Mouse (Mus musculus) erythroblast, embryonic 14.5 days (primary cell): ENCODE results near the gene Atxn1. TPM values are rescaled to one million over a fixed set of nuclear protein-coding genes. Genes with fewer than 3 reads are reported as not detected.

Experiments
- H3K27me3 ChIP-seq: 2 replicates; pipeline ENCODE4 v1.6.1; 2012; ENCODE audit warnings: inconsistent platforms; ENCODE audit not compliant: control insufficient read depth
- H3K36me3 ChIP-seq: 2 replicates; pipeline ENCODE4 v1.6.1; 2012; ENCODE audit warnings: mild to moderate bottlenecking, inconsistent platforms; ENCODE audit not compliant: control insufficient read depth
- H3K4me1 ChIP-seq: 2 replicates; pipeline ENCODE4 v1.6.1; 2012; ENCODE audit warnings: inconsistent platforms; ENCODE audit not compliant: control insufficient read depth
- H3K4me3 ChIP-seq: replicated peaks from 2 replicates; pipeline ENCODE3; 2012; ENCODE audit warnings: moderate library complexity, mild to moderate bottlenecking, inconsistent platforms
- H3K9me3 ChIP-seq: 2 replicates; pipeline ENCODE4 v1.6.1; 2012; ENCODE audit warnings: low read length, inconsistent platforms, mixed read lengths; ENCODE audit not compliant: control insufficient read depth
- GATA1 ChIP-seq: IDR thresholded peaks from 2 replicates; pipeline ENCODE4 v1.6.1; 2012; ENCODE audit warnings: low read length, inconsistent platforms, mixed read lengths
- TAL1 ChIP-seq: IDR thresholded peaks from 3 replicates; pipeline ENCODE4 v1.6.1; 2012; ENCODE audit warnings: low read length, inconsistent platforms, mixed read lengths
- polyA plus RNA-seq: library from polyadenylated mRNA; stranded (reverse); fragments of >175 nt; gene quantifications from 2 replicates; pipeline ENCODE4 v1.2.3, GENCODE M21; 2012

The Atxn1 gene
- polyA plus RNA-seq, 1 experiment: 0.01 TPM

DNA sequence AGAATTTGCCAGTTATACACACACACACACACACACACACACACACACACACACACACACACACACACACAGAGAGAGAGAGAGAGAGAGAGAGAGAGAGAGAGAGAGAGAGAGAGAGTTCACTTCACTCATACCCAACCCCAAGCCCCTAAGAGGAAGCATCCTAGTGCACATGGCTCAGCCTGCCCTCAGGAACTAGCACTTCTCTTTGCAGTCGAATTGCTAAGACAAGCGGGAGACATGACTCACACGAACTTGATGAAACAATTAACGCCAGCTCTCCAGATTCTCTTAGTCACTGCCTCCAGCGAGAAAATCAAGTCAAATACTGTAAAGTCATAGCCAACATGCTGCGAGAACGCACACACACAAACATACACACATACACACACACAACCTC lies 53.0 kb downstream of the Atxn1 start:
- no peaks in the 10 kb centered on the region for H3K36me3 ChIP-seq
- H3K9me3 ChIP-seq: no peaks in the 10 kb centered on the region
- peaks cover 16% of the 10 kb centered on the region for H3K4me1 ChIP-seq
- no peaks in the 10 kb centered on the region for H3K27me3 ChIP-seq
- H3K4me3 ChIP-seq: no peak overlapping the region
- TF ChIP-seq TAL1 (no peak), GATA1 (no peak)

DNA sequence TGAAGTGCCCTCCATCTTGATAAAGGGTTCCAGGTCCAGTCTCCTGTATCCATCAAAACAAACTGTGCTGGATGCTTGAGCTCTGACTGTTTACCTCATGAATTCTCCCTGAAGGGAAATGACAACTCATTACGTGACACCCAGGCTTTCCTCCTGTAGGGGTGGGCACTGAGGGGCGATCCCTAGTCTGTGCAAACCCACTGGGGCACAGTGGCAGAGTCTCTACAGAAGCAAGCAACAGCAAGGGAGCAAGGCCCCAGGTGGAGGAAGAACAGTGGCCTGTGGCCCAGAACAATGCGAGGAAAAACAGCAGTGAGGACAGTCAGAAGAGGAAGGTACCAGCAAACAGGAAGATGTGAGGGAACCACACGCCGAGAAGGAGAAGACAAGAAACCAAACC lies 53.7 kb downstream of the Atxn1 start:
- no peak for TF ChIP-seq GATA1
- TF ChIP-seq TAL1: no peak
- Histone ChIP-seq H3K36me3 (no peaks in the 10 kb centered on the region), H3K27me3 (no peaks in the 10 kb centered on the region), H3K4me3 (no peak overlapping the region), H3K9me3 (no peaks in the 10 kb centered on the region), H3K4me1 (peaks cover 14% of the 10 kb centered on the region)

DNA sequence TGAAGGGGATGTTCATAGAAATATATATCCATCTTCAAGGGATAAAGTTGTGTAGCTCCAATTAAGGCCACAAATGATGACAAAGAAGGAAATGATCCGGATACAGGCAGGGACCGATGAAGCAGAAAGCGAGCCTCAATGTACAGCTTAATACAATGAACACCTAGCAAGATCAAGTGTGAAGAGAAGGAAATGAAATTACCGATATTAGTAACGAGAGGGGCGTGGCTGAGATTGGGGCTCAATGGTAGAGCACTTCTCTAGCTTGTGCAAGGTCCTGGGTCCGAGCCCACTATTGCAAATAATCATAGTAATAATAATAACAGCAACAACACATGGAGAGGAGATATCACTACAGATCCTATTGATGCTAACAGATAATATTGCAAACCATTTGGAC lies 54.5 kb downstream of the Atxn1 start:
- Histone ChIP-seq H3K9me3 (no peaks in the 10 kb centered on the region), H3K4me1 (peaks cover 16% of the 10 kb centered on the region), H3K36me3 (no peaks in the 10 kb centered on the region), H3K4me3 (no peak overlapping the region), H3K27me3 (no peaks in the 10 kb centered on the region)
- no peak for TF ChIP-seq GATA1
- no peak for TF ChIP-seq TAL1

DNA sequence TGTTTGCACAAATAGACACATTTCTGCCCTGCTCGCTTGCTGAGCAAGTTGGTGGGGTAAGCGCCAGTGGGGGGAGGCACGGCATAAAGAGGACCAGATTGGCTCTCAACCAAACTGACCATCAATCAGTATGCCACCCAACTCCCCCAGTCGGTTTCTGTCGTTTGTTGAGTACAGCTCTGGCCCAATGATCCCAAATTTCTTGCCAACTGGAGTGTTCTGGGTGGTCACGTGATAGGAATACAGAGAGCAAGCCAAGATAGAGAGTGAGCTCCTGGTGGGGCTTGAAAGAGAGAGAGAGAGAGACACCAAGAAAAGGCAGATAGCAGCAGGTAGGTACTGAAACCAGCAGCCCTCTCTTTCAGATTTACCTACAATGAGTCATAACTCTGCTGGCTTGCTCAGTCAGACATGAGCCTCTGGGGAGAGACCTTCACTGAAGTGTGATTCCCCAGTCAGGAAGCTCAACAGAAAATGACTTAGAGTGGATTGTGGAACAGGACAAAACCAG lies 57.6 kb downstream of the Atxn1 start:
- TF ChIP-seq GATA1 (no peak), TAL1 (no peak)
- Histone ChIP-seq H3K4me1 (peaks cover 39% of the 10 kb centered on the region), H3K4me3 (no peak overlapping the region), H3K27me3 (no peaks in the 10 kb centered on the region), H3K36me3 (no peaks in the 10 kb centered on the region), H3K9me3 (no peaks in the 10 kb centered on the region)

DNA sequence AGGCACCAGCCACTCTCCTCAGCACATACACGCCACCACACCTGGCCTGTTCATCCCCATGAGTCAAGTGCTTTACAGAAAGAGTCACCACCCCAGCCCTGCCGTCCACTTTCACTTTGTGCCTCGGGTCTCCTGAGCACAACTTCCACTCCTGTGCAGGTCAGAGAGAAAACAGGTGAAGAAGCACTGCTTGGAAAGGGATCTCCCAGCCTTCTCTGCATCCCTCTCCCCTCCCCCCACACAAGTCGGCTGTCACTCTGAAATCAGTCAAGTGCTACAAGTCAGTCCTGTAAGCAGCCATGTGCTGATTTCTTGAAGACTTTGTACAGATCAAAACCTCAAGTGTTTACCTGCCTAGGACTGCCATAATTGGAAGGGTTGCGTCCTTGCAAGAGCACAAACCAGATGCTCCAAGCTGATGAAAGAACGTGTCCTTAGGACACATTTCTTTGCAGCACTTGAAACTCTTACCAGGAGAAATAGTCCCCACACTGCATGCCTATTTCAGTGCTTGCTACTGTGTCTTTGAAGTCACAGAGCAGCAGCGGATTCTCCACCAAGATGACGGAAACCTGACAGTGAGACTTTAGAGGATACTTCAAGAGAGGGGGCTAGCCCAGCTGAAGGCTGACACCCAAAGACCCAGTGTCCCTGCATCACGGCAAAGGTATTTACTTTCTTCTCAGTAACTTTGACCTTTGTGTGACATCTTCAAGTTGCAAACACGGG lies 58.2 kb downstream of the Atxn1 start:
- no peaks in the 10 kb centered on the region for H3K9me3 ChIP-seq
- TF ChIP-seq GATA1 (no peak), TAL1 (no peak)
- H3K4me1 ChIP-seq: peaks cover 39% of the 10 kb centered on the region
- no peak overlapping the region for H3K4me3 ChIP-seq
- H3K27me3 ChIP-seq: no peaks in the 10 kb centered on the region
- H3K36me3 ChIP-seq: no peaks in the 10 kb centered on the region

GRCm38 (mm10) chr13:45904955-45905354 lies 59.9 kb downstream of the Atxn1 start:
- Histone ChIP-seq H3K4me1 (peaks cover 39% of the 10 kb centered on the region), H3K9me3 (no peaks in the 10 kb centered on the region), H3K27me3 (no peaks in the 10 kb centered on the region), H3K4me3 (no peak overlapping the region), H3K36me3 (no peaks in the 10 kb centered on the region)
- TF ChIP-seq GATA1 (no peak), TAL1 (no peak)

DNA sequence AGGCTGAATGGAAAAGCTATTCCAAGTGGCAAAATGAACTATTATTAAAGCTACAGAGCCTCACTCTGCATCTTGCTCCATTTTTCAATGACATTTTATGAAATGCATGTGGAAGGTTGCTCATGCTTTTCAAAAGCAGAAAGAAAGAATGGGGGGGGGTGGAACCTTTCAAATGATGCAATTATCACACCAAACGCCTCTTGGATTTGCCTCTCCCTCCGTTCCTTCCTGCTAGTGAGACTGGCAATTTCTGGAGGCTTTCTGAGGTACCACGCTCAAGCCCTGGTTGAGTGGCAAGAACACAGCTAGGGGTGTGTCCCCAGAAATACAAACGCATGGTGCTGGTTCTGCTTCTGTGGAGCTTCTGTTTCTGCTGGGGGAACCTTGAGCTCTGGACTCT lies 60.4 kb downstream of the Atxn1 start:
- H3K4me3 ChIP-seq: no peak overlapping the region
- no peaks in the 10 kb centered on the region for H3K36me3 ChIP-seq
- H3K9me3 ChIP-seq: no peaks in the 10 kb centered on the region
- peaks cover 39% of the 10 kb centered on the region for H3K4me1 ChIP-seq
- TF ChIP-seq TAL1 (no peak), GATA1 (no peak)
- H3K27me3 ChIP-seq: no peaks in the 10 kb centered on the region

GRCm38 (mm10) chr13:45903519-45904274 lies 61.1 kb downstream of the Atxn1 start:
- Histone ChIP-seq H3K4me3 (peak overlapping the region; percentile 32), H3K9me3 (no peaks in the 10 kb centered on the region), H3K4me1 (peaks cover 39% of the 10 kb centered on the region), H3K36me3 (no peaks in the 10 kb centered on the region), H3K27me3 (no peaks in the 10 kb centered on the region)
- TF ChIP-seq TAL1 (no peak), GATA1 (0 out of 2 replicates have a peak, but pooled peaks have one; percentile 18)

GRCm38 (mm10) chr13:45902457-45902856 lies 62.4 kb downstream of the Atxn1 start:
- Histone ChIP-seq H3K4me3 (no peak overlapping the region), H3K9me3 (no peaks in the 10 kb centered on the region), H3K4me1 (peaks cover 34% of the 10 kb centered on the region), H3K36me3 (no peaks in the 10 kb centered on the region), H3K27me3 (no peaks in the 10 kb centered on the region)
- TF ChIP-seq GATA1: no peak
- no peak for TF ChIP-seq TAL1
